Mouse (Mus musculus) hindbrain, embryonic 13.5 days (tissue): ENCODE measurements around the gene Mthfr. TPM values are rescaled to one million over a fixed set of nuclear protein-coding genes. Genes with fewer than 3 reads are reported as not detected.

Experiments used
- ATAC-seq: fragments of 200-750 bp; cut with Nextera tagmentation; 2 replicates; pipeline ENCODE4 v1.8.0; 2017; ENCODE audit warnings: moderate TSS enrichment; ENCODE audit not compliant: low FRiP score
- H3K27ac ChIP-seq: fragments of 300-500 bp; sonication (generic); 2 replicates; pipeline ENCODE4 v1.5.1; 2015; ENCODE audit warnings: inconsistent platforms, mild to moderate bottlenecking, moderate library complexity
- H3K27me3 ChIP-seq: fragments of 300-500 bp; sonication (generic); 2 replicates; pipeline ENCODE4 v1.6.1; 2015; ENCODE audit warnings: mild to moderate bottlenecking, inconsistent platforms
- H3K36me3 ChIP-seq: fragments of 300-500 bp; sonication (generic); 2 replicates; pipeline ENCODE4 v1.6.1; 2015; ENCODE audit warnings: mild to moderate bottlenecking, inconsistent platforms
- H3K4me1 ChIP-seq: fragments of 300-500 bp; sonication (generic); replicated peaks from 2 replicates; pipeline ENCODE4 v1.6.1; 2015; ENCODE audit warnings: inconsistent platforms
- H3K4me2 ChIP-seq: fragments of 300-500 bp; sonication (generic); 2 replicates; pipeline ENCODE4 v1.6.1; 2015; ENCODE audit warnings: inconsistent platforms, mild to moderate bottlenecking, moderate library complexity
- H3K4me3 ChIP-seq: fragments of 300-500 bp; sonication (generic); 2 replicates; pipeline ENCODE4 v1.5.1; 2015; ENCODE audit warnings: mild to moderate bottlenecking, inconsistent platforms
- H3K9ac ChIP-seq: fragments of 300-500 bp; sonication (generic); 2 replicates; pipeline ENCODE4 v1.6.1; 2015; ENCODE audit warnings: mild to moderate bottlenecking, inconsistent platforms
- H3K9me3 ChIP-seq: fragments of 300-500 bp; sonication (generic); 2 replicates; pipeline ENCODE4 v1.6.1; 2016; ENCODE audit warnings: inconsistent platforms
- WGBS: fragments of 180-500 bp; shearing (Covaris S2); methylation state at CpG from one replicate; pipeline ENCODE4 v1.1.7; 2015; 5-methylcytosine and 5-hydroxymethylcytosine counted together
- polyA plus RNA-seq: library from polyadenylated mRNA; unstranded; fragments of >200 nt; fragmentation: Nextera tagmentation; extraction: Ambion mirVana; gene quantifications from 2 replicates; pipeline ENCODE4 v1.2.1, GENCODE M21; 2015

The Mthfr gene
- polyA plus RNA-seq, 1 experiment from 2014 or later: 22.1 TPM

GRCm38 (mm10) chr4:148016981-148017380 is 21.9 kb upstream of the Mthfr start:
- H3K4me1 ChIP-seq: peaks cover 11% of the 10 kb centered on the region
- peaks cover 98% of the 10 kb centered on the region for H3K36me3 ChIP-seq
- no peak overlapping the region for H3K4me3 ChIP-seq
- ATAC-seq: no peak
- 0 out of 2 replicates have a peak overlapping the region, but pooled peaks have one; percentile 66 for H3K27ac ChIP-seq
- H3K27me3 ChIP-seq: no peaks in the 10 kb centered on the region
- H3K9ac ChIP-seq: no peak overlapping the region
- no peak overlapping the region for H3K4me2 ChIP-seq
- H3K9me3 ChIP-seq: no peaks in the 10 kb centered on the region
- WGBS: 84% methylated on average over 3 of the region's 3 CpGs

- Histone ChIP-seq H3K27ac (peak overlapping the region; percentile 66), H3K4me1 (peaks cover 11% of the 10 kb centered on the region), H3K4me2 (no peak overlapping the region), H3K27me3 (no peaks in the 10 kb centered on the region), H3K4me3 (no peak overlapping the region), H3K9me3 (no peaks in the 10 kb centered on the region), H3K9ac (no peak overlapping the region), H3K36me3 (peaks cover 98% of the 10 kb centered on the region)
- 45% methylated on average over 2 of the region's 2 CpGs for WGBS
- peak; percentile 61 for ATAC-seq
Observed at GRCm38 (mm10) chr4:148018410-148018809, 20.5 kb upstream of the Mthfr start.

- no peak for ATAC-seq
- Histone ChIP-seq H3K4me2 (no peak overlapping the region), H3K9me3 (no peaks in the 10 kb centered on the region), H3K4me3 (no peak overlapping the region), H3K27me3 (no peaks in the 10 kb centered on the region), H3K27ac (no peak overlapping the region), H3K4me1 (peaks cover 2% of the 10 kb centered on the region; the same call in 1 of the 2 replicates), H3K36me3 (peaks cover 96% of the 10 kb centered on the region), H3K9ac (no peak overlapping the region)
- 95% methylated on average over 3 of the region's 3 CpGs for WGBS
Observed at GRCm38 (mm10) chr4:148024003-148024402, 14.9 kb upstream of the Mthfr start.

- no peak overlapping the region for H3K27ac ChIP-seq
- no peak overlapping the region for H3K9ac ChIP-seq
- no peak for ATAC-seq
- no peak overlapping the region for H3K4me3 ChIP-seq
- peaks cover 83% of the 10 kb centered on the region for H3K36me3 ChIP-seq
- no peaks in the 10 kb centered on the region for H3K9me3 ChIP-seq
- H3K4me2 ChIP-seq: no peak overlapping the region
- WGBS: 96% methylated on average over 7 of the region's 7 CpGs
- H3K27me3 ChIP-seq: no peaks in the 10 kb centered on the region
- H3K4me1 ChIP-seq: 0 out of 2 replicates have a peak, but pooled peaks cover 7% of the 10 kb centered on the region
Observed at GRCm38 (mm10) chr4:148029297-148029696, 9.6 kb upstream of the Mthfr start.

- no peak for ATAC-seq
- no peaks in the 10 kb centered on the region for H3K27me3 ChIP-seq
- 0 out of 2 replicates have a peak, but pooled peaks cover 12% of the 10 kb centered on the region for H3K4me1 ChIP-seq
- WGBS: 89% methylated on average over 5 of the region's 5 CpGs
- H3K27ac ChIP-seq: no peak overlapping the region
- H3K4me3 ChIP-seq: no peak overlapping the region
- no peaks in the 10 kb centered on the region for H3K9me3 ChIP-seq
- H3K4me2 ChIP-seq: no peak overlapping the region
- H3K9ac ChIP-seq: no peak overlapping the region
- peaks cover 83% of the 10 kb centered on the region for H3K36me3 ChIP-seq
Observed at GRCm38 (mm10) chr4:148030506-148030905, 8.4 kb upstream of the Mthfr start.

- H3K4me2 ChIP-seq: no peak overlapping the region
- no peak for ATAC-seq
- WGBS: 57% methylated on average over 7 of the region's 7 CpGs
- H3K9ac ChIP-seq: no peak overlapping the region
- no peak overlapping the region for H3K27ac ChIP-seq
- no peak overlapping the region for H3K4me3 ChIP-seq
- peaks cover 63% of the 10 kb centered on the region for H3K36me3 ChIP-seq
- no peaks in the 10 kb centered on the region for H3K27me3 ChIP-seq
- no peaks in the 10 kb centered on the region for H3K9me3 ChIP-seq
- peaks cover 23% of the 10 kb centered on the region for H3K4me1 ChIP-seq
Observed at GRCm38 (mm10) chr4:148033858-148034410, 4.9 kb upstream of the Mthfr start.

- Histone ChIP-seq H3K4me3 (no peak overlapping the region), H3K4me1 (peaks cover 37% of the 10 kb centered on the region), H3K4me2 (no peak overlapping the region), H3K9me3 (no peaks in the 10 kb centered on the region), H3K9ac (no peak overlapping the region), H3K27me3 (no peaks in the 10 kb centered on the region), H3K36me3 (peaks cover 52% of the 10 kb centered on the region), H3K27ac (no peak overlapping the region)
- 91% methylated on average over 3 of the region's 3 CpGs for WGBS
- ATAC-seq: no peak
Observed at GRCm38 (mm10) chr4:148035440-148035839, 3.4 kb upstream of the Mthfr start.

- Histone ChIP-seq H3K4me2 (peak overlapping the region; percentile 73), H3K27ac (peak overlapping the region; percentile 95), H3K9me3 (no peaks in the 10 kb centered on the region), H3K36me3 (peaks cover 36% of the 10 kb centered on the region), H3K27me3 (no peaks in the 10 kb centered on the region), H3K4me1 (peaks cover 62% of the 10 kb centered on the region), H3K9ac (peak overlapping the region; percentile 89), H3K4me3 (peak overlapping the region; percentile 89)
- ATAC-seq: peak; percentile 4
- WGBS: 6% methylated on average over 26 of the region's 26 CpGs
Observed at GRCm38 (mm10) chr4:148038079-148038599, 738 bp upstream of the Mthfr start.

GRCm38 (mm10) chr4:148039254-148040028 is 564 bp downstream of the Mthfr start:
- Histone ChIP-seq H3K27me3 (no peaks in the 10 kb centered on the region), H3K4me1 (peaks cover 62% of the 10 kb centered on the region), H3K9ac (peak overlapping the region; percentile 82), H3K4me2 (peak overlapping the region; percentile 92), H3K27ac (peak overlapping the region; percentile 88), H3K9me3 (no peaks in the 10 kb centered on the region), H3K36me3 (peaks cover 34% of the 10 kb centered on the region), H3K4me3 (peak overlapping the region; percentile 89)
- 22% methylated on average over 19 of the region's 19 CpGs for WGBS
- no peak for ATAC-seq

GRCm38 (mm10) chr4:148040029-148040830 is 1.4 kb downstream of the Mthfr start:
- peak overlapping the region; percentile 92 for H3K4me2 ChIP-seq
- ATAC-seq: no peak
- H3K27ac ChIP-seq: peak overlapping the region; percentile 88
- H3K9me3 ChIP-seq: no peaks in the 10 kb centered on the region
- H3K9ac ChIP-seq: peak overlapping the region; percentile 82
- WGBS: 67% methylated on average over 15 of the region's 15 CpGs
- H3K4me3 ChIP-seq: peak overlapping the region; percentile 89
- no peaks in the 10 kb centered on the region for H3K27me3 ChIP-seq
- H3K4me1 ChIP-seq: peaks cover 64% of the 10 kb centered on the region
- H3K36me3 ChIP-seq: peaks cover 34% of the 10 kb centered on the region

GRCm38 (mm10) chr4:148040933-148041610 is 2.2 kb downstream of the Mthfr start:
- Histone ChIP-seq H3K4me3 (peak overlapping the region; percentile 47), H3K4me2 (peak overlapping the region; percentile 92), H3K4me1 (peaks cover 68% of the 10 kb centered on the region), H3K36me3 (peaks cover 36% of the 10 kb centered on the region), H3K27me3 (no peaks in the 10 kb centered on the region), H3K9me3 (no peaks in the 10 kb centered on the region), H3K27ac (peak overlapping the region; percentile 88), H3K9ac (peak overlapping the region; percentile 82)
- WGBS: 0% methylated on average over 19 of the region's 19 CpGs
- ATAC-seq: peak; percentile 11
